Mouse (Mus musculus): Measurements from ENCODE around the gene Lta.

GRCm38 (mm10) chr17:35210593-35210992 lies 5.4 kb upstream of the Lta start:
- TF ChIP-seq CTCF (IDR thresholded peaks at IDR 0.05; ENCODE audit: borderline replicate concordance, extremely low read depth, insufficient read depth, insufficient read length) (no peak), POLR2A (IDR thresholded peaks at IDR 0.05; ENCODE audit: borderline replicate concordance, extremely low read depth, insufficient read depth, insufficient read length, poor library complexity, severe bottlenecking) (no peak)

All from brain, embryonic 14.5 days (tissue).